Mouse (Mus musculus) lung, postnatal 0 days (tissue): Measurements from ENCODE around the gene Noxo1.

Experiments
- CTCF ChIP-seq: IDR thresholded peaks from 2 replicates; pipeline ENCODE4 v1.5.1; 2016; ENCODE audit warnings: antibody characterized with exemption, mild to moderate bottlenecking
- EP300 ChIP-seq: IDR thresholded peaks from 2 replicates; pipeline ENCODE4 v1.6.1; 2016; ENCODE audit warnings: antibody characterized with exemption, mild to moderate bottlenecking, control low read depth

DNA sequence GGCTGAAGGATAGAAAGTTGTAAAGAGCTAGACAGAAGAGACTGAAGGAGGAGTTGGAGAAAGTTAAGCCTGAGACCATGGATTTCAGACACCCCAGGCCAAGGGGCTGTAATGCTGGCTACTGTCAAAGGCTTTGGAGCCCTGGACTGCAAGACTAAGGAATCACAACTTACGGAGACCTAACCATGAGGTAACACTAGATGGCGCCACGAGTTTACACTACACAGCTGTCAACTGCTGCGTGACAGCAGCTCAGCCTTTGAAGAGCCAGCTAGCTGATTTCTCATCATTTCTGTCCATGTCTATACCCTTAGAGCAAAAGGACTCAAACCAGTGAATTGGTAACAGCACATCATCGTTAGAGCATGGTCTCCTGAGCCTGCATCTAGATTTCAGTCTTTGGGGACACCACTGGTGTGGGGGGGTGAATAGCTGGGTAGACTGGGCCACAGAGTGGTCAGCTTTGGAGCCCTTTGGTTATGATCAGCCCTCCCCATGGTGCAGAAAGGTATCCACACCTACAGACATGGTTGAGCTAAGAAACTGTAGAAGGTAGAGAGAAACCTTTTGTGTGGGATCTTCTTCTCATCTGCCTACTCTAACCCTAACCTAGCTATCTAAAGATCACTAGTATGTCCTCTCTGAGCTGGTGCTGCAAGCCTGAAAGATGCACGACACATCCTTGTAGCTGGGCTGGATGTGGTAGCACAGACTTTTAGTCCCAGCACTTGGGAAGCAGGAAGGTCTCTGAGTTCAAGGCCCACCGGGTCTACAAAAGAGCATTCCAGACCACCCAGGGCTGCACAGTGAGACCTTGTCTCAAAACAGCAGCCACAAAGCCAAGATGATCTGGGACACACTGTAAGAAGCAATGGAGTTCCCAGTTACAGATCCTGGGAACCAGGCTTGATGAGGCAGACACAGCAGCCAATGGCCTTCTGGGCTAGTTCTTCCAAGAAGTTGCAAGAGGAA lies 49.8 kb downstream of the Noxo1 start:
- TF ChIP-seq CTCF: peak; percentile 96
- TF ChIP-seq EP300: no peak
